Mouse (Mus musculus): ENCODE results near the gene Prkag2. TPM values are rescaled to one million over a fixed set of nuclear protein-coding genes. Genes with fewer than 3 reads are reported as not detected.

Prkag2 gene
- 28.2 to 37.8 TPM (median 33.8 TPM) in 4 replicates for total RNA-seq (2023; ENCODE audit: inconsistent age)

GRCm38 (mm10) chr5:25100516-25101125 is at the start of gene Prkag2:
TSS of gene Prkag2 (minus strand) at chr5:25100642.

DNA sequence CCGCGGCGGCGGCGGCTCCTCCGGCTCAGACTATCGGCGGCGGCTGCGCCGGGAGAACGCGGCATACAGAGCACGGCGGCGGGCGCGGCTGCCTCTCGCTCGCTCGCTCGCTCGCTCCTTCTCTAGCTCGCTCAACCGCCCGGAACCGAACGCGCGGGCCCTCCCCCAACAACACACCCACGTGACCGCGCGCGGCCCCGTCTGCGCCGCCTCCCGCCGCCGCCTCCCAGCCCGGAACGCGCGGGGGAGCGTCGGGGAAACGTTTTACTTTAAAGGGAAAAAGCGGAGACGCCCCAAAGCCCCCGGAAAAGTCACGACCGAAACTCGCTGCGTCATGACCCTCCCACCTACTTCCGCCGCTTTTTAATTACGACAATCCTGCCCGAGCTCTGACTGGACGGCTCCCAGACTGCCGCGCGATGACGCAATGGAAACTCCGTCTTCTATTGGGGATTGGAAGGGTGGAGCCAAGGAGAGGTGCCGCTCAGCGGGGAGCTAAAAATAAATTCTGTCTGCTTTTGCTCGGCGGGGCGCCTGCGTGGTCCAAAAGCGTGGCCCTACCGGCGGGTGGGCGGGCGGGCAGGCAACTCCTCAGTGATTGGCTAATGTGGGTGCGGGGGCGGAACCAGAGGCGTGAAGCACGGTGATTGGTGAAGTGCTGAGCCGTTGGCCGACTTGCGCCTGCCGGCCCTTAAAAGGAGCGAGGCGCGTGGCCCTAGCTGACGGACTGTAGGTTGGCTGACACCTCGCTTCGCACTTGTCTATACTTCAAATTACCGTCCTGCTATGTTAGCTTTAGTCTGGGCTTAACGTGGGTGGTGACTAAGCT is 258.0 kb downstream of the Prkag2 start, which contains the start of gene Rheb:
Rheb (minus strand) TSS at position 351 of the 829 bp plus-strand sequence.

Other genes with a start within 250 kb of the Prkag2 start
- not detected in 4 replicates for gene Galntl5, start 80.8 kb upstream of the Prkag2 start, total RNA-seq (2023; ENCODE audit: inconsistent age)
- 56.9 to 66.4 TPM (median 62.4 TPM) in 4 replicates for gene Galnt11, start 121.3 kb upstream of the Prkag2 start, total RNA-seq (2023; ENCODE audit: inconsistent age)
- gene E130116L18Rik, start 122.5 kb upstream of the Prkag2 start, total RNA-seq (2023; ENCODE audit: inconsistent age): not detected in 4 replicates